Mouse (Mus musculus) left cerebral cortex, adult 18-20 months (tissue): ENCODE measurements around the gene Akr1c13. TPM values are rescaled to one million over a fixed set of nuclear protein-coding genes. Genes with fewer than 3 reads are reported as not detected.

Experiments
- DNase-seq, 2 experiments: peaks; one replicate each; pipeline ENCODE4 v3.0.0; 2021 to 2022; ENCODE audit warnings: low spot score in 2 of 2, mixed read lengths in 1 of 2
- total RNA-seq, 2 experiments: library from RNA; stranded (reverse); gene quantifications; 2 replicates each; pipeline ENCODE4 v1.2.3; 2021

Akr1c13 gene
- total RNA-seq, 2 experiments from 2014 or later = 0.70 to 1.5 TPM

- no peak for DNase-seq
Observed at GRCm38 (mm10) chr13:4233536-4234172, 42.7 kb downstream of the Akr1c13 start.

GRCm38 (mm10) chr13:4244861-4245559, 54.1 kb downstream of the Akr1c13 start:
- peak in 1 of 2 experiments; percentile 2 for DNase-seq

- DNase-seq = no peak
Observed at GRCm38 (mm10) chr13:4249347-4249746, 58.4 kb downstream of the Akr1c13 start.

Other genes with a start within 250 kb of the Akr1c13 start
- under 1 TPM in 1 of 2 experiments, not detected in 1; 0.45 TPM for gene Ucn3, start 245.8 kb upstream of the Akr1c13 start, total RNA-seq
- 1 to 10 TPM; 1.0 to 1.5 TPM for gene Akr1c14, start 142.1 kb upstream of the Akr1c13 start, total RNA-seq
- 1 to 10 TPM in 1 of 2 experiments, under 1 TPM in 1; 0.91 to 1.9 TPM for gene Akr1c18, start 40.5 kb upstream of the Akr1c13 start, total RNA-seq
- under 1 TPM in 1 of 2 experiments, not detected in 1; 0.28 TPM for gene Akr1c19, start 37.5 kb downstream of the Akr1c13 start, total RNA-seq
- not detected for gene Akr1c12, start 88.3 kb downstream of the Akr1c13 start, total RNA-seq
- gene Akr1c6, start 243.2 kb downstream of the Akr1c13 start, total RNA-seq = not detected